In the genomic region with DNA sequence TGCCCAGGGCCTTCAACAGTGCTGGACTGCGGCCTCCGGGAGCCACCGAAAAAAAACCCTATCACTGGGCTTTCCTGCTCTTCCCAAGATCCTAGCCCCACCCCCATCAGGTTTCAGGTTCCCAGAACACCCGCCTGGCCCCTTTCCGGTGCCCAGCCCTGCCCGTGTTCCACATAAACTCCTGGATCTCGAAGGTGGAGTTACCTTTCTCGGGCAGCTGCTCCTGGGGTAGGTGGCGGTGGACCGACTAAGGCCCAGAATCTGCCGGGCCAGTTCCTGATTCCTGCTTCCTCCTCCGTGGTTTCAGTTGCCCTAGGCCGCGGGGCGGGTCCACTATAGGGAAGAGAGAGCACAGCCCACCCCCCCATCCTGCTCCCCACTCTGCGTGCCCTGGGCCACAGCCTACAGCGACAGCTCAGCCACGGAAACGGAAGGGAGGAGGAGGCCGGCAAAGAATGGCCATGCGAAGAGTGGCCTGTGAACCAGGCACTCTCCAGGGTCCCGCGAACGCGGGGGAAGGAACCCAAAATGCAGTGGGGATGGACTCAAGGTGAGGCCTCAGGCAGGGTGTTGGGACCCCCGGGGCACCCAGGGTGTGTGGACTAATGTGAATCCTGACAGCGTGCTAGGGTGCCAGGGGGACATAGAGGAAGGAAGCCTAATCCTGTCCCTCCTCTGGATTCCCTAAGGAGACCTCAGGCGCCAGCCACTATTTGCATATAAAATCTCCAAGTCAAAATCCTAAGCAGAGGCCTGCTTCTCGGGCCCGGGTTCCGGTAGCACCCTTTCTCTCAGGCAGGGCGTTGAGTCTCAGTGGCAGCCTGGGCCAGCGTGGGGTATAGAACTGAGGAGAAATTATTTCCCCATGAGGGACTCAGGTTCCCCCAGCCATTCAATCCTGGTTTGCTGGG, we compare ENCODE assay signal across 8 mouse cellular contexts. TPM values are rescaled to one million over a fixed set of nuclear protein-coding genes. Genes with fewer than 3 reads are reported as not detected.
A peak's percentile ranks its signal among the peaks of the same experiment; 100 is the strongest.
DNase-seq lines count a peak whose midpoint lies in the region; ATAC-seq and TF ChIP-seq lines count a peak whose summit lies in the region.

A gene (minus strand): TSS at position 314 of the 911 bp plus-strand sequence.

- no peaks in the 10 kb centered on the region for H3K79me2 ChIP-seq in liver, adult 2 months (ENCODE audit: control insufficient read depth, insufficient read depth, low read length)

- H3K27me3 ChIP-seq in E14TG2a.4 (ENCODE audit: insufficient read depth, low read length): peaks cover 44% of the 10 kb centered on the region
- no peaks in the 10 kb centered on the region for H3K27me3 ChIP-seq in hindbrain, embryonic 14.5 days (ENCODE audit: control insufficient read depth, insufficient read depth, low read length)
- no peaks in the 10 kb centered on the region for H3K27me3 ChIP-seq in liver, adult 2 months (ENCODE audit: control insufficient read depth, insufficient read depth, low read length)
- H3K27me3 ChIP-seq in midbrain, embryonic 16.5 days (ENCODE audit: control insufficient read depth, insufficient read depth, low read depth, low read length): no peaks in the 10 kb centered on the region; the same call in 1 of the 2 replicates

- no peaks in the 10 kb centered on the region for H3K9me3 ChIP-seq in E14TG2a.4 (ENCODE audit: low read length)
- no peaks in the 10 kb centered on the region for H3K9me3 ChIP-seq in hindbrain, embryonic 14.5 days (ENCODE audit: control insufficient read depth, low read length)
- H3K9me3 ChIP-seq in midbrain, embryonic 16.5 days (replicated peaks; ENCODE audit: control insufficient read depth, low read length, poor library complexity, severe bottlenecking): no peaks in the 10 kb centered on the region

- H3K27ac ChIP-seq in bone marrow, adult 2 months (ENCODE audit: control insufficient read depth, insufficient read depth, low read depth, low read length, poor library complexity): peak within 1 kb of the TSS; percentile 94
- no peak within 1 kb of the TSS for H3K27ac ChIP-seq in hindbrain, embryonic 14.5 days
- peak within 1 kb of the TSS; percentile 54 for H3K27ac ChIP-seq in liver, adult 2 months (replicated peaks; ENCODE audit: insufficient read depth, low read depth, low read length)
- H3K27ac ChIP-seq in midbrain, embryonic 16.5 days (ENCODE audit: low read length): peak within 1 kb of the TSS; percentile 18; the same call in 1 of the 2 replicates

- TF ChIP-seq POLR2A in bone marrow, adult 2 months (IDR thresholded peaks at IDR 0.05; ENCODE audit: borderline replicate concordance, control insufficient read depth, low read depth, low read length): peak; percentile 80; the same call in 1 of the 2 replicates
- TF ChIP-seq POLR2A in liver, adult 2 months (IDR thresholded peaks at IDR 0.05; ENCODE audit: extremely low read depth, insufficient read depth, low read length): 0 out of 2 replicates have a peak, but pooled peaks have one; percentile 21

- H3K4me2 ChIP-seq in hindbrain, embryonic 14.5 days (replicated peaks): peak within 1 kb of the TSS; percentile 36
- H3K4me2 ChIP-seq in midbrain, embryonic 16.5 days (ENCODE audit: low read length): peak within 1 kb of the TSS; percentile 30

- peak; percentile 61 for DNase-seq in gastrocnemius, postnatal 10 days
- no peak for DNase-seq in hindbrain, embryonic 14.5 days (ENCODE audit: low spot score)
- peak; percentile 45 for DNase-seq in liver, adult 2 months (ENCODE audit: extremely low read depth, low read depth, low spot score)
- no peak for DNase-seq in right cerebral cortex, adult 2 months (ENCODE audit: low spot score in 2 of 2)

- H3K9ac ChIP-seq in hindbrain, embryonic 14.5 days: peak within 1 kb of the TSS; percentile 41
- H3K9ac ChIP-seq in liver, adult 2 months (ENCODE audit: low read depth, low read length): peak within 1 kb of the TSS; percentile 78
- peak within 1 kb of the TSS; percentile 38 for H3K9ac ChIP-seq in midbrain, embryonic 16.5 days (ENCODE audit: low read depth, low read length)

- ATAC-seq in hindbrain, embryonic 14.5 days (ENCODE audit: low FRiP score): peak; percentile 37; the same call in 1 of the 2 replicates
- no peak for ATAC-seq in midbrain, embryonic 16.5 days
- no peak for ATAC-seq in CD4-positive, CD25-positive, alpha-beta regulatory T cell, adult 4 months

- peaks cover 56% of the 10 kb centered on the region for H3K4me1 ChIP-seq in E14TG2a.4 (replicated peaks; ENCODE audit: low read depth, low read length)
- H3K4me1 ChIP-seq in bone marrow, adult 2 months (ENCODE audit: control insufficient read depth, insufficient read depth, low read length): peaks cover 6% of the 10 kb centered on the region; the same call in 1 of the 2 replicates
- H3K4me1 ChIP-seq in hindbrain, embryonic 14.5 days (replicated peaks; ENCODE audit: control insufficient read depth, insufficient read depth, low read length): no peaks in the 10 kb centered on the region
- H3K4me1 ChIP-seq in liver, adult 2 months (ENCODE audit: control insufficient read depth, insufficient read depth, low read length): peaks cover 3% of the 10 kb centered on the region; the same call in 1 of the 2 replicates
- peaks cover 5% of the 10 kb centered on the region; the same call in 1 of the 2 replicates for H3K4me1 ChIP-seq in midbrain, embryonic 16.5 days (ENCODE audit: control insufficient read depth, insufficient read depth, low read length)

- peaks cover 16% of the 10 kb centered on the region for H3K36me3 ChIP-seq in E14TG2a.4 (ENCODE audit: insufficient read depth, low read length)
- peaks cover 32% of the 10 kb centered on the region for H3K36me3 ChIP-seq in hindbrain, embryonic 14.5 days (replicated peaks; ENCODE audit: control insufficient read depth, insufficient read depth)
- H3K36me3 ChIP-seq in liver, adult 2 months (ENCODE audit: control insufficient read depth, insufficient read depth, low read length): peaks cover 11% of the 10 kb centered on the region; the same call in 1 of the 2 replicates
- H3K36me3 ChIP-seq in midbrain, embryonic 16.5 days (ENCODE audit: control insufficient read depth, insufficient read depth, low read length): peaks cover 19% of the 10 kb centered on the region

- H3K4me3 ChIP-seq in E14TG2a.4 (replicated peaks; ENCODE audit: low read length): peak within 1 kb of the TSS; percentile 73
- H3K4me3 ChIP-seq in bone marrow, adult 2 months (replicated peaks; ENCODE audit: control insufficient read depth, low read depth, low read length): peak within 1 kb of the TSS; percentile 88
- H3K4me3 ChIP-seq in hindbrain, embryonic 14.5 days (replicated peaks; ENCODE audit: low read length): peak within 1 kb of the TSS; percentile 15
- peak within 1 kb of the TSS; percentile 60 for H3K4me3 ChIP-seq in liver, adult 2 months (ENCODE audit: insufficient read depth, low read depth, low read length)
- H3K4me3 ChIP-seq in midbrain, embryonic 16.5 days (ENCODE audit: low read depth, low read length): peak within 1 kb of the TSS; percentile 9; the same call in 1 of the 2 replicates

- 5% methylated on average over 33 of the region's 33 CpGs for WGBS in bone marrow, adult 2 months
- WGBS in hindbrain, embryonic 14.5 days: 11% methylated on average over 33 of the region's 33 CpGs
- 26% methylated on average over 33 of the region's 33 CpGs for WGBS in liver, adult 2 months
- 11% methylated on average over 33 of the region's 33 CpGs for WGBS in midbrain, embryonic 16.5 days

- no peak for TF ChIP-seq CTCF in E14TG2a.4 (conservative IDR thresholded peaks at IDR 0.05; ENCODE audit: low read length)
- TF ChIP-seq CTCF in bone marrow, adult 2 months (IDR thresholded peaks at IDR 0.05; ENCODE audit: control insufficient read depth, insufficient read depth, low read length): no peak
- no peak for TF ChIP-seq CTCF in liver, adult 2 months (IDR thresholded peaks at IDR 0.05; ENCODE audit: low read depth, low read length)

RNA-seq across cellular contexts. Expression of the gene that starts here (rescaled TPM):
- polyA plus RNA-seq in bone marrow, adult 2 months (2011; ENCODE audit: insufficient read depth, insufficient read length, low replicate concordance, missing spikeins): 143 and 311 TPM in 2 replicates
- total RNA-seq in gastrocnemius, postnatal 10 days (2021): 10 to 100 TPM in 1 of 2 experiments, 1 to 10 TPM in 1; 9.4 to 12.1 TPM
- polyA plus RNA-seq in hindbrain, embryonic 14.5 days (2014; fragmentation: Nextera tagmentation; extraction: Ambion mirVana): 3.8 and 4.6 TPM in 2 replicates
- 4.6 and 9.9 TPM in 2 replicates for total RNA-seq in liver, adult 2 months (2014; rRNA removed)
- 5.8 and 9.6 TPM in 2 replicates for polyA plus RNA-seq in liver, adult 2 months (2012; rRNA removed)
- 2.7 and 3.4 TPM in 2 replicates for polyA plus RNA-seq in midbrain, embryonic 16.5 days (2015; fragmentation: Nextera tagmentation; extraction: Ambion mirVana)
- 1 to 10 TPM in 1 of 2 experiments, under 1 TPM in 1; 0.11 to 2.5 TPM for polyA plus RNA-seq in CD4-positive, CD25-positive, alpha-beta regulatory T cell, adult 4 months (2017; shearing (Covaris generic))

Comparison
In these comparisons a context has a peak if more than half of its experiments do, and no peak if none do; other contexts are left out.
1. RNA of the gene that starts here (polyA plus RNA-seq): 143 to 311 TPM in bone marrow, adult 2 months; 5.8 to 9.6 TPM in liver, adult 2 months, 3.8 to 4.6 TPM in hindbrain, embryonic 14.5 days, 2.7 to 3.4 TPM in midbrain, embryonic 16.5 days and 0.11 to 2.5 TPM in CD4-positive, CD25-positive, alpha-beta regulatory T cell, adult 4 months; every median in the first group is over 10 times any median in the second.
2. H3K4me3 ChIP-seq: peak in every context shown above with its lines; median percentile 88 in bone marrow, adult 2 months; 73 in E14TG2a.4; 60 in liver, adult 2 months; 15 in hindbrain, embryonic 14.5 days; 9 in midbrain, embryonic 16.5 days.
3. DNase-seq: peak in gastrocnemius, postnatal 10 days (single experiment) and liver, adult 2 months (single experiment); none in hindbrain, embryonic 14.5 days (single experiment) and right cerebral cortex, adult 2 months (0 of 2).
4. Peak in every context shown above with its lines, with median percentiles within 50 percentile points of each other: H3K9ac ChIP-seq.